Mouse (Mus musculus): ENCODE data around the gene Dnah11. TPM values are rescaled to one million over a fixed set of nuclear protein-coding genes. Genes with fewer than 3 reads are reported as not detected.
"Not testable (repeated sequence)": the region's sequence is repeated elsewhere in the genome, so short reads cannot be mapped to it uniquely, and the experiment has no call there.

Dnah11 gene
- polyA plus RNA-seq, 1 experiment from 2014 or later, result 0.34 TPM

DNA sequence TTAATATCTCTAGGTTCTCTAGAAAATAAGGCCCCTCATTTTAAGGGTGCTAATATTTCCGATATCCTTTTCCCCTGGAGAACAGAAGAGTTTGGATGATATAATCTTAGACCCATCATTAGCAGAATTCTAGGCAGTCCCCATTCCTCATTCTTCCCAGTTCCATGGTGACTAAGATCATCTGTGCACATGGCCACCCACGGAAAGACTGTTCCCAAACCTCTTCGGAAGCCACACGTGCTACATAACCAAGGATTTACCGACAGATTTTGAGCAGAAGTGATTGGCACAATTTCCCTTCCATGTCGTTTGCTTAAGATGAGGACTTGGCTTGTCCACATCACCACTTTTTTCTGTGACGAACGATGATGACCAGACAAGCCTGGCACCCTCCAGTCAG is 295.2 kb downstream of the Dnah11 start:
- Histone ChIP-seq H3K4me2 (no peak overlapping the region), H3K4me1 (ENCODE audit: insufficient read depth) (no peaks in the 10 kb centered on the region), H3K9ac (no peak overlapping the region), H3K9me3 (ENCODE audit: low read depth, low read length) (no peaks in the 10 kb centered on the region), H3K4me3 (ENCODE audit: low read depth, low read length) (no peak overlapping the region), H3K27ac (ENCODE audit: low read depth) (no peak overlapping the region), H3K36me3 (ENCODE audit: insufficient read depth) (no peaks in the 10 kb centered on the region), H3K27me3 (ENCODE audit: insufficient read depth, low read length) (no peaks in the 10 kb centered on the region)
- no peak for TF ChIP-seq CTCF (IDR thresholded peaks at IDR 0.05; ENCODE audit: low read depth)
- ATAC-seq (ENCODE audit: insufficient read depth) (no peak), DNase-seq (no peak)
- WGBS, result 86% methylated on average over 8 of the region's 8 CpGs

DNA sequence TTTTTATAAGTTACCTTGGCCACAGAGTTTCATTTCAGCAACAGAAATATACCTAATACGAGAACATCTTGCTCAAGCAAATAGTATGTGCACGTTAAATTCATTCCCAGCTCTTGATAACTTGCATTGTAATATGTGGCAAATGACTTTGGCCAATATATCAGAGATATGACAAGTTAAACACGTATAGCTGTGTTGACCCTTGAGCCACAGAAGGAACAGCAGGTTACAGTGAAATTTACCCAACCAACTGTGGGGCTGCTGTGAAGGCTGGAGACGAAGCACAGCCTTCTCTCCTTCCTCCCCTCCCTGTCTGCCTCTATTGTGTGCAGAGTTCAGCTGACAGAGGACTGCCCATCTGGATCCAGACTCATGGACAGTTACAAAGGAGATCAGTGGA is 297.5 kb downstream of the Dnah11 start:
- not testable (repeated sequence) for H3K27ac ChIP-seq (ENCODE audit: low read depth); H3K4me1 ChIP-seq (ENCODE audit: insufficient read depth); H3K4me2 ChIP-seq; H3K9ac ChIP-seq; ATAC-seq (ENCODE audit: insufficient read depth); DNase-seq; H3K27me3 ChIP-seq (ENCODE audit: insufficient read depth, low read length); H3K4me3 ChIP-seq (ENCODE audit: low read depth, low read length); H3K36me3 ChIP-seq (ENCODE audit: insufficient read depth); H3K9me3 ChIP-seq (ENCODE audit: low read depth, low read length)
- 47% methylated on average over 1 of the region's 4 CpGs for WGBS

DNA sequence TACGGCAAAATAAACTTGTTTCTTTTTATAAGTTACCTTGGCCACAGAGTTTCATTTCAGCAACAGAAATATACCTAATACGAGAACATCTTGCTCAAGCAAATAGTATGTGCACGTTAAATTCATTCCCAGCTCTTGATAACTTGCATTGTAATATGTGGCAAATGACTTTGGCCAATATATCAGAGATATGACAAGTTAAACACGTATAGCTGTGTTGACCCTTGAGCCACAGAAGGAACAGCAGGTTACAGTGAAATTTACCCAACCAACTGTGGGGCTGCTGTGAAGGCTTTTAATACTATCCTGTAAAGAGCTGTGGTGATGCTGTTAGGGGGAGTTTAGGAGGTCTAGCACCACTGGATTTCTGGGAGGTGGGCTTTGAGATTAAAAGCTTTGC is 298.0 kb downstream of the Dnah11 start:
- not testable (repeated sequence) for H3K27me3 ChIP-seq (ENCODE audit: insufficient read depth, low read length); H3K9ac ChIP-seq; H3K36me3 ChIP-seq (ENCODE audit: insufficient read depth); DNase-seq; H3K4me3 ChIP-seq (ENCODE audit: low read depth, low read length); ATAC-seq (ENCODE audit: insufficient read depth); H3K9me3 ChIP-seq (ENCODE audit: low read depth, low read length); H3K4me2 ChIP-seq; H3K27ac ChIP-seq (ENCODE audit: low read depth); H3K4me1 ChIP-seq (ENCODE audit: insufficient read depth)
- no CpG with 5 or more reads among the region's 4 CpGs for WGBS

DNA sequence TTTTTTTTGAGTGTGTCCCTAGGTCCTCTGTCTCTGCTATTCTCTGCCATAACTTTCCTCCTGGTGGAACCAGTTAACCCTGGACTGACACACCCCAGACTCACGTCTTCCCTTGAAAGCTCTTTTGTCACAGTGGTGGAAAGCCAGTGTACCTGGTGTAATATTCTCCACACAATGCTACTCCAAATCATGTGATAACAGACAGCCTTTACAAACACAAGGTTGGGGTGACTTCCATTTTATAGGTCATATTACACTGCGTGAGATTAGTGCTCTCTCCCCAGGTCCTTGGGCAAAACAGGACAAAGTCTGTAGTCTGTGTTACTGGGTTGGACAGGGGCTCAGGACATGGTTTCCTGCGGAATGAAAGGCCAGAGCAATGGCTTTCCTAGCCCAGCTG is 311.4 kb downstream of the Dnah11 start:
- Histone ChIP-seq H3K4me3 (ENCODE audit: low read depth, low read length) (no peak overlapping the region), H3K27me3 (ENCODE audit: insufficient read depth, low read length) (no peaks in the 10 kb centered on the region), H3K9me3 (ENCODE audit: low read depth, low read length) (no peaks in the 10 kb centered on the region), H3K4me1 (ENCODE audit: insufficient read depth) (no peaks in the 10 kb centered on the region), H3K27ac (ENCODE audit: low read depth) (no peak overlapping the region), H3K9ac (no peak overlapping the region), H3K4me2 (no peak overlapping the region), H3K36me3 (ENCODE audit: insufficient read depth) (no peaks in the 10 kb centered on the region)
- DNase-seq (no peak), ATAC-seq (ENCODE audit: insufficient read depth) (no peak)
- WGBS, result 73% methylated on average over 3 of the region's 3 CpGs
- TF ChIP-seq CTCF (IDR thresholded peaks at IDR 0.05; ENCODE audit: low read depth), result no peak

DNA sequence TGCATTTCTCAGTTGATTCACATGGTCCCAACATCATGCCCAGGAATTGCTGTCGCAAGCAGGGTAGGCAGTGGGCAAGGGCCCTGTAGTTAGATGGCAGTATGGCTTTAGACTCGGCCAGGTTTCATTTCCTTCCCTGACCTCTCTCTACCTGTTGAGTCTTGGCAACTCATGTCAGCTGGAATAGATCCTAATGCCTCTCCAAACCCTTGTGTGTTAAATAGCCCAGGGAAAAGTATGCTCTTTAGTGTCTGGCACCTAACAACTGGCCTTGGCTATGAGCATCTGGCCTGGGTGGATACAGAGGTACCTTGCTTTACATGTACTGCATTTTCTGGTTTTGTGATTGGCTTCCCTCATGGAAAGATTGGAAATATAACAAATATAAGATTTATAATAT is 314.2 kb downstream of the Dnah11 start:
- Histone ChIP-seq H3K36me3 (ENCODE audit: insufficient read depth) (peaks cover 8% of the 10 kb centered on the region; the same call in 1 of the 2 replicates), H3K4me3 (ENCODE audit: low read depth, low read length) (no peak overlapping the region), H3K27ac (ENCODE audit: low read depth) (no peak overlapping the region), H3K4me2 (no peak overlapping the region), H3K27me3 (ENCODE audit: insufficient read depth, low read length) (no peaks in the 10 kb centered on the region), H3K9me3 (ENCODE audit: low read depth, low read length) (no peaks in the 10 kb centered on the region), H3K9ac (no peak overlapping the region), H3K4me1 (ENCODE audit: insufficient read depth) (no peaks in the 10 kb centered on the region)
- ATAC-seq (ENCODE audit: insufficient read depth) (no peak), DNase-seq (no peak)
- 89% methylated on average over 2 of the region's 2 CpGs for WGBS
- TF ChIP-seq CTCF (IDR thresholded peaks at IDR 0.05; ENCODE audit: low read depth), result no peak

DNA sequence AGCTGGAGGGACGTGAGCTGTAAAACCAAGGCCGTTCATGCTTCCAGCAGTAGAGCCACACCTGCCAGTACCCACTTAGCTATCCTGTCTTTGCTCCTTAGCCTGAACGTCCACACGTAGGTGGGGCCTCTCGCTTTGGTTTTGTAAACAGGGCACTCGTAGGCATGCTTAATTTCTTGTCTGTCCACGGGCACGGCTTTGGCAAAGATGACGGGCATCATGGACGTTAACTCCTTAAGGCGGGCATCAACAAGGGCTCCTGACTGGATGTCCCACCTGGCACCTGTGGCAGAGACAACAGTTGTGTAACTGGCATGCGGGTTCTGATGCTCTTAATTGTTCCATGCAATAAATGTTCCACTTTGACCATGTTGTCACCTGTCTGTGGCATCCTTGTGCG is 320.5 kb downstream of the Dnah11 start:
- peaks cover 68% of the 10 kb centered on the region for H3K36me3 ChIP-seq (ENCODE audit: insufficient read depth)
- H3K9me3 ChIP-seq (ENCODE audit: low read depth, low read length), result no peaks in the 10 kb centered on the region
- ATAC-seq (ENCODE audit: insufficient read depth), result no peak
- no peak overlapping the region for H3K27ac ChIP-seq (ENCODE audit: low read depth)
- TF ChIP-seq CTCF (IDR thresholded peaks at IDR 0.05; ENCODE audit: low read depth), result no peak
- no peak overlapping the region for H3K4me2 ChIP-seq
- no peaks in the 10 kb centered on the region for H3K27me3 ChIP-seq (ENCODE audit: insufficient read depth, low read length)
- no peak overlapping the region for H3K9ac ChIP-seq
- no peak for DNase-seq
- H3K4me1 ChIP-seq (ENCODE audit: insufficient read depth), result no peaks in the 10 kb centered on the region
- no peak overlapping the region for H3K4me3 ChIP-seq (ENCODE audit: low read depth, low read length)
- 94% methylated on average over 13 of the region's 13 CpGs for WGBS

DNA sequence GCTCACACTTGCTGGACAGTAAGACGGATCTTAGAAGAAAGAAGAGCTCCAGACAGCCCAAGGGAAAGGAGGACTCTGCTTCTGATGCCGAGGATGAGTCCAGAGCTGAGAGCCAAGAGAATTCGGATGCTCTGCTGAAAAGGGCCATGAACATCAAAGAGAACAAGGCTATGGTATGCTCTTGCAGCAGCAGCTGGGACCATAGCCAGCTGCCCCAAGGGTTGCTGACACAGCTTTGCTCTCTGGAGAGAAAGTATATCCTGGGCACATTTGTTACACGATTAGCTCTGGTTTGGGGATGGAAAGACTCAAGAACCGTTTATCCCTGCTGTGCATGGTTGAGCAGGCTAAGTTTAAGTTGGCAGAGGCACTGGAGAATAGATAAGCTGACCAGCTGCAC is 326.6 kb downstream of the Dnah11 start:
- DNase-seq, result peak; percentile 43
- no peak overlapping the region for H3K9ac ChIP-seq
- no peaks in the 10 kb centered on the region for H3K27me3 ChIP-seq (ENCODE audit: insufficient read depth, low read length)
- no peaks in the 10 kb centered on the region for H3K4me1 ChIP-seq (ENCODE audit: insufficient read depth)
- peak; percentile 41; the same call in 1 of the 2 replicates for ATAC-seq (ENCODE audit: insufficient read depth)
- peaks cover 75% of the 10 kb centered on the region for H3K36me3 ChIP-seq (ENCODE audit: insufficient read depth)
- 67% methylated on average over 5 of the region's 5 CpGs for WGBS
- no peak overlapping the region for H3K27ac ChIP-seq (ENCODE audit: low read depth)
- H3K9me3 ChIP-seq (ENCODE audit: low read depth, low read length), result no peaks in the 10 kb centered on the region
- H3K4me3 ChIP-seq (ENCODE audit: low read depth, low read length), result no peak overlapping the region
- no peak for TF ChIP-seq CTCF (IDR thresholded peaks at IDR 0.05; ENCODE audit: low read depth)
- no peak overlapping the region for H3K4me2 ChIP-seq

Measured in lung, embryonic 14.5 days (tissue).